Mouse (Mus musculus) brain, embryonic 14.5 days (tissue): ENCODE results near the gene Mctp1. TPM values are rescaled to one million over a fixed set of nuclear protein-coding genes. Genes with fewer than 3 reads are reported as not detected.
A peak's percentile ranks its signal among the peaks of the same experiment; 100 is the strongest.
"Not testable (repeated sequence)": the region's sequence is repeated elsewhere in the genome, so short reads cannot be mapped to it uniquely, and the experiment has no call there.

Experiments used
- DNase-seq: peaks from one replicate; pipeline ENCODE4 v3.0.0-alpha.2; 2011; ENCODE audit warnings: low read depth
- CTCF ChIP-seq: fragments of 200-500 bp; IDR thresholded peaks from 2 replicates; pipeline ENCODE4 v1.5.1; 2012; ENCODE audit warnings: inconsistent platforms, mild to moderate bottlenecking, moderate library complexity, borderline replicate concordance; ENCODE audit not compliant: insufficient read depth, insufficient read length; ENCODE audit errors: extremely low read depth
- POLR2A ChIP-seq: fragments of 200-500 bp; IDR thresholded peaks from 2 replicates; pipeline ENCODE4 v1.6.1; 2012; ENCODE audit warnings: mild to moderate bottlenecking, inconsistent platforms, borderline replicate concordance; ENCODE audit not compliant: poor library complexity, insufficient read depth, insufficient read length, severe bottlenecking; ENCODE audit errors: extremely low read depth
- polyA plus RNA-seq: library from polyadenylated mRNA; depleted of rRNA; stranded (reverse); fragments of >200 nt; gene quantifications from 2 replicates; pipeline ENCODE4 v1.2.3, GENCODE M21; 2012

The Mctp1 gene
- polyA plus RNA-seq, 1 experiment = 2.9 TPM

DNA sequence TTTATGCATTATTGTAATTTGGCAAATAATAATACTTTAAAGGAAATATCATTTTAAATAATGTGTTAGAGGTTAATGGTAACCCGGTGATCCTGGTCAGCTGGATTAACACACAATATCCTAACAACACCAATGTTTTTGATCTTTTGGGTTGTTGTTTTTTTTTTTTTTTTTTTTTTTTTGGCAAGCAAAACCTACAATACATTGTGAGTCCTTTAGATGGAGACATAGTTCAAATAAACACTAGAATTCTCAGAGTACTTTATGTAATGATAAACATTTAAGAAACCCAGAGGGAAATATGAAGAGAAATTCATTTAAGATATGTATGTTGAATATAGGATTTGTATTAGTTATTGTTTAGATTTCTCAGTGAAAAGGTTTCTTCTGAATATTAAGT is 534.0 kb downstream of the Mctp1 start:
- DNase-seq = no peak
- TF ChIP-seq POLR2A (no peak), CTCF (no peak)

DNA sequence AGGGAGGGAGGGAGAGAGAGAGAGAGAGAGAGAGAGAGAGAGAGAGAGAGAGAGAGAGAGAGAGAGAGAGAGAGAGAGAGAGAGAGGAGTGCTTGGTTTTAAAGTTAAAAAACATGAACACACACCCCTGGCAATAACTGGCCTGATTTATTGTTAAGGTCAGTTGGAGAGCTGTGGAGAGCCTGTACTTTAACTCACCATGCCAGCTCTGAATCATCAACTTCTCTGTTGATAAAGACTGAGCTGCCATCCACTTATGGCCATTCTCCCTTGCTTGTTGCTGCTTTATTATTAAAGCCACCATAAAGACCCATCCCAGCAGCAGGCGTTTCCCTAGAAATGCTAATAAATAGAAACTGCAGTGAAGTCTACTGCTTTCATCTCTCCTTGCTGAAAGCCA is 542.5 kb downstream of the Mctp1 start:
- TF ChIP-seq CTCF (no peak), POLR2A (no peak)
- DNase-seq = no peak

DNA sequence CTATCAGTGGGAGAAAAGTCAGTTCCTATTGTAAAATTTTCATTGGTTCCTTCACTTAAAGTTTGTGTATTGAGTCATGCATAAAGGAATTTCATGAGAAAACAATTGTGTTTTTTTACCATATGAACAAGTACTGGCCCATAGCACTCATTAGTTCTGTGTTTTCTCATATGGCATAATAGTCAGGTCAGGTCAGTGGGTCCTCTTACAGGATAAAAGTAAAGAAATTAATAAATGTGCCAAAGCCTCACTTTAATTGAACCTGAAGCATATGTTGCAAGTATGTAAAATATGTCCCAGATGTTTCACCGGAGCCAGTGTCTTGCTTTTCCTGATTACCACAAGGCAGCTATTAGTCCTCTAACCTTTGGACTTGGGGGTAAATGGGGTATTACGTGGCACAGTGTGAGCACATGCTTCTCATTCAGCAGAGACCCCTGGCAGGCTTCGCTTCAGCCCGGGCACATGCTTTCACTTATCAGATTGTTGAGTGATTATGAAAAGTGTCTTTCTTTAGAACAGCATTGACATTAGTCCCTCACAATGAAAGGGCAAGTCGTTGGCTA is 543.6 kb downstream of the Mctp1 start:
- DNase-seq = no peak

DNA sequence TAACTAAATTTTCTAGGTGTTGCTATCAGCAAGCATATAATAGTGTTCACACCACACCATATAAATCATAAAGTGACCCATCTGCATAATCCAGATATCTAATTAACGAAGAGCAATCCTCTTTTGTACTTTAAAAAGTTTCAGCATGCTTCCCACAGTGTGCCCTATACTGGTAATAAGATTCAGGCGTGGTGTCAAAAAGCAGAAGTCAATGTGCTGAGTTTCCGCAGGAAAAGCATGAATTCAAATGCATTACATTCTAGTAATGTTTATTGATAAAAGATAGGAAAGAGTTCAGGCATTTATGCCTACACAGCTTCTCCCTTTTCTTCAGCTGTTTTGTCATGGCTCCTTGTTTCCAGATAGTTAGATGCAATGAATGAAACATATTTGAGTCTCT is 544.8 kb downstream of the Mctp1 start:
- DNase-seq = no peak
- TF ChIP-seq CTCF (no peak), POLR2A (no peak)

More for the DNA sequence above, 543.6 kb downstream of the Mctp1 start:
- no peak for TF ChIP-seq POLR2A

DNA sequence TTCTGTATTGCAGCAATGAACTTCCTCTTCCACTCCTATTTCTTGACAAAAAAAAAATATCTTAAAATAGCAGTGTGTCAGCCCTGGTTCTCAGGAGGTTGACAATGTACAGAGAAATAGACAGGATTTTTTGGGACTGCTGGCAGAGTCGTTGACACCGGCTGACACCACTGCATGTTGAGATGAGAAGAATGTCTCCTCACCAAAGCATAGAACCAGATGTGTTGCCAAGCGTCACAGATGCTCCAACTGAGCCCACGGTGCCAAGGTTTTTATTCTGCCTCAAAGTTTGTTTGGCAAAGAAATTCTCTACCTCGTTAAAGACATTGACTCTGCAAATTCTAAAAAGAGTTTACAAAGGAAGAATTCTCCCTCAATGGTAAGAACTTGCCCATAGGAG is 548.6 kb downstream of the Mctp1 start:
- TF ChIP-seq CTCF = no peak
- no peak for TF ChIP-seq POLR2A
- no peak for DNase-seq

DNA sequence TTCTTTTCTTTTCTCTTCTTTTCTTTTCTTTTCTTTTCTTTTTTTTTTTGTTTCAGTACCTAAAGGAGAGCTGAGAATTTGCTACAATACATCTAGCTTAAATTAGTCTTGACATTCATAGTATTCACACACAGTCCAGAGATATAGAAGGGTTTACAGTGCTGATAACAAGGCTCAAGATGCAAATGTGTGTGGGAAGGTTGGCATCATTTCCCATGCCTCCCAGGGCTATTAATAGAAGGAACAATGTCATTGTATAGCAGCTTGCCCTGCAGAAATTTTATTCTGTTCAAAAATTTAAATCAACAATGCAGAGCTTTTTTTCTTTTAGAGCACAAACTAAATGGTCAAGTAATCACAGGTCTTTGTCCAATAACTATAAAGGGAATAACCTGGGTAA is 564.9 kb downstream of the Mctp1 start:
- no peak for TF ChIP-seq POLR2A
- TF ChIP-seq CTCF = no peak
- DNase-seq = no peak

DNA sequence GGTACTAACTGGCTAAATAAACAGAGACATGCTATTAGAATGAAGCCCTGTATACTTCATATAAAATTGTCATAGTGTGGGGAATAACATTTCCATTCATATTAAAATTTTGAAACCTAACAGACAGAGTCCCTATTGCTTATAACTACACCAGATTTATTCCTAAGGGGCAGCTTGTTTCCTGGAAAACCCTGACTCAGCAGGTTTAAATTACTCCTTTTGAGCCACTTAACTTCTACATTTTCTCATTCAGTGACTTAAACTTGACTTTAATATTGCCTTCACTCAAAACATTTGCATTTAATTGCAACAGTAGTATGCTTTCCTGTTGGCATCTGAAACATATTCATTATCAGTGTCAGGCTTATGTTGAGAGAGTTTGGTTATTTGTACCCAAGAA is 583.3 kb downstream of the Mctp1 start:
- no peak for DNase-seq
- TF ChIP-seq POLR2A (no peak), CTCF (no peak)

DNA sequence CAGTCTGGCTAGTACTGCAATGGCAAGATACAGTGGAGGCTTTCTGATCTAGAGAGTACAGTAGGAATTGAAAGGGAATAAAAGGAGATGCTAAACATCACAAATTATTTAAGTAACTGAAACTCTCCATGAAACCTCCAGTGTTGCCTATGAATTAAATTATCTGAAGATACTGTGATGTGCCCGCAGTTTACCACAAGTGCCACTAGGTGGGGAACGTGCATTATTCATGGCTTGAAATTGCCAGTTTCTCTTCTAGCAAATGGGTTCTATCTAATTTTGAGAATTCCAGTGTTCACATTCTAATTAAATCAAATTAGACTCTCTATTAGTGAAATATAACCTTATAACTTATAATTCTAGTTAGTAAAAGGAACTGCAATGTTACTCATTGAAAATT is 585.1 kb downstream of the Mctp1 start:
- DNase-seq = peak; percentile 84
- TF ChIP-seq POLR2A (no peak), CTCF (peak; percentile 82)

DNA sequence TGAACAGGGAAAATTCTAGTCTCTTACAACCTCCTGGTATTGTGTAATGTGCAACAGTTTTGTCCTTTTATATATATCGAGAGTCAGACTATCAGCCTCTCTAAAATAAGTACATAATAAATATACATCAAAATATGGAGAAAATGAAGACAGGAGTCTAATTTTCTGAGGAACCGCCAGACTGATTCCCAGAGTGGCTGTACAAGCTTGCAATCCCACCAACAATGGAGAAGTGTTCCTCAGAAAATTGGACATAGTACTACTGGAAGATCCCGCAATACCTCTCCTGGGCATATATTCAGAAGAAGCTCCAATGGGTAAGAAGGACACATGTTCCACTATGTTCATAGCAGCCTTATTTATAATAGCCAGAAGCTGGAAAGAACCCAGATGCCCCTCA is 586.7 kb downstream of the Mctp1 start:
- not testable (repeated sequence) for DNase-seq

DNA sequence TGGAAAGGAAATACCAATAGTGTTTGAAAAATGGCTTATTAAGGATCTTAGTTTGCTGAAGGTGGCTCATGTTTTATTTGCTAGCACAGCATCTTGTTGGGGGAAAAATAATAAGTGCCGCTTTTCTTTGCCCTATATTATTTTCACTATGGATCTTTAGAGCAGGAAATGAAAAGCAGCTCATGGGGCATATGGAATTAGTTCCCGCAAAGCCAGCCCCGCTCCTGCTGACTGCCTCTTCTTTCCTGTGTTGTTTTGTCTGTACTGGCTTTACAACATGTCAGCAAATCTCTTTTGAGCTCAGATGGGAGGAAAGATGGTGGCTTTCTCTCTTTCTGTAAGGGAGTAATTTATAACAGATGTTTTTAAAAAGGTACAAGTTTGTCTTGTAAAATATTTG is 618.3 kb downstream of the Mctp1 start:
- DNase-seq = peak; percentile 17
- TF ChIP-seq CTCF (no peak), POLR2A (no peak)

DNA sequence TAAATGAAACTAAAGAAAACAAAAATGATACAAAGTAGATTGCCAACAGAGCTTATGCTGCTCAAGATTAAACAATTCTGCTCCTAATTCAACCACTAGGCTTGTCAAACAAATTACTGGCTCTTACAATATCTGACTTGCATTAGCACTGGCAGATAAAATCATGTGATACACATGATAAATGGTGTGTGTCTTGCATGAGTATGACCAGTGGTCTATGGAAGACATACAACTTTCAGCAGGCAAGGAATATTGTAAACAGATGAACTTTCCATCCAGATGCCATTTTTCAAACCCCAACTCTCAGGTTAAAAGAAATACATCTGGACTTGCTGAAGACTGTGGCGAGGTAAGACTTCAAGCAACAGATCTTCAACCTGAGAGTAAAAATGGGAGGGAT is 619.3 kb downstream of the Mctp1 start:
- TF ChIP-seq CTCF (no peak), POLR2A (no peak)
- no peak for DNase-seq

DNA sequence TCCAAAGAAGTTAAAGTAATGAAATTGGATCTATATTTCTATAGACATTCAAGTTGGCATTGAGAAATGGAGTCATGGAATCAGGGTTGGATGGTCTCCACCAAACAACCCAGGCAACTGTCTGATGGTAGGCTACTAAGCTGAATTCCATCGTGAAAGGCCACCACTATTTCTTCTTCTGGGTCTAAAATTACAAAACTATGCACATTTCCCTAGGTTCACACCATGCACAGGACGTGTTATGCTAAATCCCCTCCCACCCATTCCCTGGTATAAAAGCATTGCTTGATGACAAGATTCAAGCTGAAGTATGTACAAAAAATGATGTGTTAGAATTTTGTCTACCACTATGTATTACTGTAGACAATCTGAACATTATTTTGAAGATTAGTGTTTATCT is 634.5 kb downstream of the Mctp1 start:
- no peak for DNase-seq
- TF ChIP-seq POLR2A (no peak), CTCF (no peak)

DNA sequence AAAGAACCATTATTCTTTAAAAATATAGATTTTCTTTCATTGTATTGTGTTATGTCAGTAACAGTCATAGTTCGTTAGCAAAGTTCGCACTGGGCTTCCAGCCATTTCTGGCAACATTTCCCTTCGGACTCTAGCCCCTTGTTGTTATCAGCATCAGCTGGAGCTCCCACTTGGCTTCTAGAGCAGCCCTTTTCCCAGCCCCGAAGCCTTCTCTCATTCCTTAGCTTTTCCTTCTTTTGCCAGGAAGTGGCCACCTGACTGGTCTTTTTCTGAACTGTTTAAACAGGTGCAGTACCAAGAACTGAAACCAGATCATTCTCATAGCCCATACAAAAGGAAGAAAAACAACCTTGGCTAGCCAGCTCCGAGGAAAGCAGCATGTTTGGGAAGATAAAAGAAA is 645.3 kb downstream of the Mctp1 start:
- DNase-seq = peak; percentile 14
- TF ChIP-seq CTCF (no peak), POLR2A (no peak)
